Comparison of ENCODE assay signal across 8 mouse cellular contexts in the genomic region with DNA sequence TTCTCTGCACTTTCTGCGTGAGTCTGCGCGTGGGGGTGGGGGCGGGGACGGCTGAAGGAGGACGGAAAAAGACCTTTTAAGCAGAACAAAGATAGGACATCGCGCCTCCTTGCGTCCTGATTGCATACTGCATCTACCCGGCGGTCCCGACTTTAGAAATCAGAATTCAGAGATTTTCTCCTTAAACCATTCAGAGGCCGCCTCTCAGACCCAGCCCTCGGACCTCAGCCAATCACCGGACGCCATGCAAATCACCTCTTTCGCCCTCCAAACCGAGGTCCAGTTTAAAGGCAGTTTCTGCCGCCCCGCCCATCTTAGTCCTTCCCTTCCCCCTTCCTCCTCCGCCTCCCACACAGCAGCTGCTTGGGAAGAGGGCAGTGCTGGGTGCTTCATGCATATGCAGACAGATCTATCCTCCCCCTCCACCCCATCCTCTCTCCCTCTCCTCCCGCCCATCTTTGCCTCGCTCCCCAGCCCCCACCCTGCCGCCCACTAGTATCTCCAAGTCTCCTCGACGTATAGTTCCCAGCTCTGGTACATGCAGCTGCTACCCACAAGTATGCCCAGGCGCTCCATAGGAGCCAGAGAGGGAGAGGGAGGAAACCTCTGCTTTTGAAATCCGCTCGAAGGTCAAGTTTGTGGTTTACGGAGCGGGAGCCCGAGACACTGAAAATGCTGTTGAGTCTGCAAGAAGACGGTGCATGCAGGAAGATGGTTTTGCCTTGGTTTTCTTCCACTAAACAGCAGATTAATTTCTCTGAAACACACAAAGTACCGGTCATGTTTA.
DNase-seq lines count a peak whose midpoint lies in the region; ATAC-seq and TF ChIP-seq lines count a peak whose summit lies in the region.

No protein-coding gene starts in this region.

- peak overlapping the region; percentile 81 for H3K27ac ChIP-seq in heart, embryonic 15.5 days
- no peak overlapping the region for H3K27ac ChIP-seq in liver, embryonic 14.5 days
- peak overlapping the region; percentile 95 for H3K27ac ChIP-seq in neural tube, embryonic 11.5 days (ENCODE audit: low read depth, low read length)
- no peak overlapping the region for H3K27ac ChIP-seq in testis, adult 2 months (ENCODE audit: control insufficient read depth, insufficient read depth, low read depth, low read length)

- TF ChIP-seq CTCF in liver, embryonic 14.5 days (IDR thresholded peaks at IDR 0.05; ENCODE audit: low read depth): peak; percentile 60
- TF ChIP-seq CTCF in testis, adult 2 months (IDR thresholded peaks at IDR 0.05; ENCODE audit: control insufficient read depth, insufficient read depth, insufficient replicate concordance, low read depth, low read length): peak; percentile 62; the same call in 1 of the 2 replicates

- H3K9me3 ChIP-seq in heart, embryonic 15.5 days (replicated peaks): no peaks in the 10 kb centered on the region
- H3K9me3 ChIP-seq in liver, embryonic 14.5 days (ENCODE audit: control insufficient read depth, low read length): no peaks in the 10 kb centered on the region
- no peaks in the 10 kb centered on the region for H3K9me3 ChIP-seq in neural tube, embryonic 11.5 days (ENCODE audit: control insufficient read depth, low read length)

- H3K36me3 ChIP-seq in heart, embryonic 15.5 days: no peaks in the 10 kb centered on the region
- no peaks in the 10 kb centered on the region for H3K36me3 ChIP-seq in liver, embryonic 14.5 days (replicated peaks; ENCODE audit: control insufficient read depth, insufficient read depth, low read depth)
- H3K36me3 ChIP-seq in neural tube, embryonic 11.5 days (ENCODE audit: control insufficient read depth, insufficient read depth, low read length): no peaks in the 10 kb centered on the region
- H3K36me3 ChIP-seq in testis, adult 2 months (ENCODE audit: control insufficient read depth, insufficient read depth, low read length): no peaks in the 10 kb centered on the region

- peaks cover 43% of the 10 kb centered on the region for H3K27me3 ChIP-seq in heart, embryonic 15.5 days
- H3K27me3 ChIP-seq in liver, embryonic 14.5 days (ENCODE audit: control insufficient read depth, insufficient read depth, low read length): peaks cover 53% of the 10 kb centered on the region
- peaks cover 13% of the 10 kb centered on the region for H3K27me3 ChIP-seq in neural tube, embryonic 11.5 days (ENCODE audit: control insufficient read depth, insufficient read depth, low read length)
- 0 out of 2 replicates have a peak, but pooled peaks cover 2% of the 10 kb centered on the region for H3K27me3 ChIP-seq in testis, adult 2 months (ENCODE audit: control insufficient read depth, insufficient read depth, low read length)

- ATAC-seq in heart, embryonic 15.5 days (replicated peaks; ENCODE audit: insufficient number of reproducible peaks, insufficient read depth, low FRiP score, low read depth): peak; percentile 96
- ATAC-seq in liver, embryonic 14.5 days (ENCODE audit: insufficient read depth): peak; percentile 89
- peak; percentile 92 for ATAC-seq in neural tube, embryonic 11.5 days (ENCODE audit: insufficient read depth, low FRiP score, low TSS enrichment)

- WGBS in heart, embryonic 15.5 days: under 1% methylated on average over 34 of the region's 34 CpGs
- under 1% methylated on average over 34 of the region's 34 CpGs for WGBS in liver, embryonic 14.5 days (ENCODE audit: insufficient replicate concordance)
- WGBS in neural tube, embryonic 11.5 days: under 1% methylated on average over 33 of the region's 34 CpGs

- TF ChIP-seq EP300 in liver, embryonic 14.5 days (IDR thresholded peaks at IDR 0.05; ENCODE audit: low read depth): no peak

- DNase-seq in CD4-positive helper T cell, adult 2 months (ENCODE audit: low read depth, low spot score): peak; percentile 68
- peak; percentile 100 for DNase-seq in brain, adult 2 months (ENCODE audit: low read depth, low spot score)
- DNase-seq in fibroblast of lung, adult 2 months (ENCODE audit: low read depth): peak; percentile 85
- peak; percentile 94 to 96 for DNase-seq in kidney, postnatal 25 days
- DNase-seq in liver, embryonic 14.5 days (ENCODE audit: low read depth in 3 of 3, low spot score in 3 of 3): peak; percentile 43 to 52 (median 52)
- peak; percentile 98 for DNase-seq in neural tube, embryonic 11.5 days (ENCODE audit: low spot score)

- H3K4me2 ChIP-seq in heart, embryonic 15.5 days: peak overlapping the region; percentile 96
- H3K4me2 ChIP-seq in liver, embryonic 14.5 days (ENCODE audit: low read depth): peak overlapping the region; percentile 61
- H3K4me2 ChIP-seq in neural tube, embryonic 11.5 days (ENCODE audit: low read depth): peak overlapping the region; percentile 66

- H3K4me1 ChIP-seq in heart, embryonic 15.5 days (replicated peaks): peaks cover 17% of the 10 kb centered on the region
- H3K4me1 ChIP-seq in liver, embryonic 14.5 days (replicated peaks; ENCODE audit: control insufficient read depth in 2 of 2, insufficient read depth in 2 of 2, low read length in 1 of 2): peaks cover 0 to 4% of the 10 kb centered on the region in 2 experiments; a peak in 2 of 4 replicates
- H3K4me1 ChIP-seq in neural tube, embryonic 11.5 days (ENCODE audit: control insufficient read depth, insufficient read depth, low read length): peaks cover 16% of the 10 kb centered on the region; the same call in 1 of the 2 replicates
- peaks cover 19% of the 10 kb centered on the region for H3K4me1 ChIP-seq in testis, adult 2 months (ENCODE audit: control insufficient read depth, insufficient read depth, low read length)

- peak overlapping the region; percentile 49 for H3K9ac ChIP-seq in heart, embryonic 15.5 days
- no peak overlapping the region for H3K9ac ChIP-seq in liver, embryonic 14.5 days (replicated peaks)
- peak overlapping the region; percentile 69 for H3K9ac ChIP-seq in neural tube, embryonic 11.5 days (ENCODE audit: low read length)

- no peak for TF ChIP-seq POLR2A in testis, adult 2 months (IDR thresholded peaks at IDR 0.05; ENCODE audit: control insufficient read depth, low read depth, low read length)

- peak overlapping the region; percentile 60 for H3K4me3 ChIP-seq in heart, embryonic 15.5 days
- peak overlapping the region; percentile 32 to 42 for H3K4me3 ChIP-seq in liver, embryonic 14.5 days (ENCODE audit: insufficient read depth in 1 of 2, low read depth in 2 of 2, low read length in 2 of 2)
- peak overlapping the region; percentile 35 for H3K4me3 ChIP-seq in neural tube, embryonic 11.5 days (ENCODE audit: low read depth, low read length)
- peak overlapping the region; percentile 57 for H3K4me3 ChIP-seq in testis, adult 2 months (ENCODE audit: control insufficient read depth, low read depth, low read length)

Comparison
In these comparisons a context has a peak if more than half of its experiments do, and no peak if none do; other contexts are left out.
1. H3K27ac ChIP-seq: peak in heart, embryonic 15.5 days (single experiment) and neural tube, embryonic 11.5 days (single experiment); none in liver, embryonic 14.5 days (single experiment) and testis, adult 2 months (single experiment).
2. Peak in every context shown above with its lines, with median percentiles within 50 percentile points of each other: DNase-seq, ATAC-seq, H3K4me2 ChIP-seq and H3K4me3 ChIP-seq.